Mouse (Mus musculus) lung, postnatal 14 days (tissue): ENCODE data around the gene R3hdm2.
A peak's percentile ranks its signal among the peaks of the same experiment; 100 is the strongest.

Experiments used
- DNase-seq: peaks from one replicate; pipeline ENCODE4 v3.0.0; 2021

Gene R3hdm2

DNA sequence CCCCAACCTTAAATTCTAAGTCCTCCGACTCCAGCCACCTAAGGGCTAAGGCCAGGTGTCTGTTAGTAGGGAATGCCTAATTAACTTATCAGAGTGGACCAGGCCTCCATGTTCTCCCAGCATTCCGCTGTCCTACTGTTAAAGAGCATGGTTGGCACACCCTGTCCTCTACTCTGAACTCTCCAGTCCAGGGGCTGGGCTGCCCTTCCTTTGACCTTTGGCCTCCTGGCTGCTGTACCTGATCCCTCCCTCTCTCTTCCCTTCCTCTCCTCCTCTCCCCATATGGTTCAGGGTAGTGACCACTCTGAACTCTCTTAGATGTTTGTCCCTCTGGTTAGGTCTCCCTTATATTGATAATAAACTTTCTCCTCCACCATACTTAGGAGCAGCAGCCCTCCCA, 45.7 kb downstream of the R3hdm2 start:
- no peak for DNase-seq

DNA sequence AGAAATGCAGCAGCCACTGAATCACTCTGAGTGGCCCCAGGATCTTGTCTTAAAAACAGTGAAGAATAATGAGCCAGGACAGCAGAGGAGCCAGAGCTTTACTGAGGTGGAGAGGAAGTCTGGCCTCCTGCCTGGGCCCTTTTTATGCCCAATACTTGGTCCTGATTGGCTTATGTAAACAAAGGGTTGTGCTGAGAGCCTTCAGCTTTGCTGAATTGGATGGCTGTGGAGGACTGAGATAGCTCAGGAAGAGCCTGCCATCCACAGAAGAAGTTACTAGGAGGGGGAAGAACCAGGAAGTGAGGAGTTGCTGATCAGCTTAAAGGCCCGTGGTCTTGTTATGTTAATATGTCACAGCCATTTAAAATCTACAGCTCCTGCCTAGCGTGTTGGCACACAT, 46.5 kb downstream of the R3hdm2 start:
- DNase-seq, result peak; percentile 48

DNA sequence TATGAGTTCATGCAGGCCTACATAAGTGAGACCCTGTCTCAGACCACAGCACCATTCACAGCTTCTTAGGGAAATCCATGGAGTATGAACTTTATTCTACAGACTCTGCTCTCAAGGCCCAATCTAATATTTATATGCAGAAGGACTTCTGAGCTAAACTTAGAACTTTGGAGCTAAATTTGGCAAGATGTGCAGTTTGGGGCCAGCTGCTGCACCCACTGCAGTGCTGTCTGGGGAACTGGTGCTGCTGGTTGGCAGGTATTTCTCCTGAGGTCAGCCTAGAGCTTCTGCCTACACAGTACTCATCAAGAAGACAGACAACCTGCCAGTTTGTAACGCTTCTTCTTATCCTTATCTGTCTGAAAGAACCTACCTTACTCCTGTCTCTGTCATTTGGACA, 47.0 kb downstream of the R3hdm2 start:
- DNase-seq, result no peak

DNA sequence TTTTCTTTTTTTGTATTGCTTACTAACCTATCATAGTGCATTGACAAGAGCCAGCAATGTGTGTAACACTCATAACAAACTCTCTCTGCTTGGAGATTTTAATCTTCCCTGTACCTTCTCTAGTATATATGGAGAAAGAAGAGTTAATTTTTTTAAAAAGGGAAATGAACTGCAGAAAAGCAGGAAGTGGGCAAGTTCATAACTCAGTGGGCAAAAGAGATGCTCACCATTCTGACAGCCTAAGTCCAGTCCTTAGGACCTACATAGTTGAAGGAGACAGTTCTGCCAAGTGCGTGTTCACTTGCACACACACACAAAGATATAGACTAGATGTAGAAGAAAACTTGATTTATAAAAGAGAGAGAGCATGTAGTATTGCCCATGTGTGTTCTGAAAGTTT, 47.9 kb downstream of the R3hdm2 start:
- DNase-seq, result no peak

DNA sequence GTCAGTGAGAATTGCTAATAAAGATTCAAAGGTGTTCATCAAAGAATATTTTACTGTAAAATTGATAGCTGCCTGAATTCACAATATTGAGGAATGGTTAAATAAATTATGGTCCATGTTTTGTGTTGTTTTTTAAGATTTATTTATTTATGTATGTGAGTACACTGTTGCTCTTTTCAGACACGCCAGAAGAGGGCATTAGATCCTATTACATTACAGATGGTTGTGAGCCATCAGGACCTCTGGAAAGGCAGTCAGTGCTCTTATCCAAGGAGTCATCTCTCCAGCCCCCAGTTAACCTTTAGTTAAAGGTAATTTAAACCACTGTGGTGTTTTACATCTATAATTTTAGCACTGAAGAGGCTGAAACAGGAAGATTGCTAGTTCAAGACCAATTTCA, 49.4 kb downstream of the R3hdm2 start:
- DNase-seq, result no peak

DNA sequence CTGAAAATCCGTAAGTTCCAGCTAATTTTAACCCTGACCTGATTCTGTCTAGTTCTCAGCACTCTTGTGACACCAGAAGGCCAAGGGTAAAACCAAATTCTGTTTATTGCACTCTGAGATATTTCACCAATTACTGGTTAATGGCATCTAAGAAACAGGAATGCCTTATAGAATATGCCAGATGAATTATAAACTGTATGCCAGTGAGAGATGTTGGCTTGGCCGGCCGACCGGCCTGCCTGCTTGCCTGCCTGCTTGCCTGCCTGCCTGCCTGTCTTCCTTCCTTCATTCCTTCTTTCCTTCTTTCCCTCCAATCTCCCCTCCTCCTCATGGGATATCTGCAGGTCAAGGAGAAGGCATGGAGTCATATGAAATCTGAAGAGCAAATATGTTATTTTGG, 52.3 kb downstream of the R3hdm2 start:
- DNase-seq, result no peak

DNA sequence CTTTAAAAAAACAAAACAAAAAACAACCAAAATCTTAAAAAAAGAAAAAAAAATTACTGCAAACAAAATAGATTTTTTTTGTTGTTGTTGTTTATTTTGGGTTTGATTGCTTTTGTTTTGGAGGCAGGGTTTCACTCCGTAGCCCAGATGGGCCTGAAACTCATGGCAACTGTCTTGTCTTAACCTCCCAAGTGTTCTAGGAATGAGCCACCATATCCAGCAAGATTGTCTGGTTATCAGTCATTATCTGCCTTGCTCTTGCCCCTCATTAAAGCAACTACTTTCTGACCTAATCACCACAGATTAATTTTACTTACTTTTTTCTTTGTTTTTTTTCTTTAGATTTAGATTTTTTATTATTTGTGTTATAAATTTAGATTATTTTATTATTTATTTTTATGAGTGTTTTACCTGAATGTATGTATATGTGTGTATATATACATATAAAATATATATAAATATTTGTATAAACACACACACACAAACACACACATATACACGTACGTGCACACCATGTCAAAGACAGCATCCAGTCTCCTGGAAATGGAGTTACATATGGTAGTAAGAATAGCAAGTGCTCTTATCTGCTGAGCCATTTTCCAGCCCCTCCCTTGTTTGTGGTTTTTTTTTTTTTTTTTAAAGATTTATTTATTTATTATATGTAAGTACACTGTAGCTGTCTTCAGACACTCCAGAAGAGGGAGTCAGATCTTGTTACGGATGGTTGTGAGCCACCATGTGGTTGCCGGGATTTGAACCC, 57.4 kb downstream of the R3hdm2 start:
- DNase-seq, result no peak

DNA sequence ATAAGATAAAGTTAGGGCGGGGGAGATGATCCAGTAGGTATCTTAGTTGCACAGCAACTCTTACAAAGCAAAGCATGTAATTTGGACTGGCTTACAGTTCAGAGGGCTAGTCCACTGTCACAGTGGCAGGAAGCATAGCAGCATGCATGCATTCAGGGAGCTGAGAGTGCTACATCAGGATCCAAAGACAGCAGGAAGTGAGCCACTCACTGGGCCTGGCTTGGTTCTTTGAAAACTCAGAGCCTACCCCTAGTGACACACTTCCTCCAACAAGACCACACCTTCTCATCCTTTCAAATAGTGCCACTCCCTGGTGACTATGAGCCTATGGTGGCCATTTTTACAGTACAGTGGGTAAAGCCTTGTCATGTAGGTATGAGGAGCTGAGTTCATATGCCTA, 73.6 kb downstream of the R3hdm2 start:
- no peak for DNase-seq

DNA sequence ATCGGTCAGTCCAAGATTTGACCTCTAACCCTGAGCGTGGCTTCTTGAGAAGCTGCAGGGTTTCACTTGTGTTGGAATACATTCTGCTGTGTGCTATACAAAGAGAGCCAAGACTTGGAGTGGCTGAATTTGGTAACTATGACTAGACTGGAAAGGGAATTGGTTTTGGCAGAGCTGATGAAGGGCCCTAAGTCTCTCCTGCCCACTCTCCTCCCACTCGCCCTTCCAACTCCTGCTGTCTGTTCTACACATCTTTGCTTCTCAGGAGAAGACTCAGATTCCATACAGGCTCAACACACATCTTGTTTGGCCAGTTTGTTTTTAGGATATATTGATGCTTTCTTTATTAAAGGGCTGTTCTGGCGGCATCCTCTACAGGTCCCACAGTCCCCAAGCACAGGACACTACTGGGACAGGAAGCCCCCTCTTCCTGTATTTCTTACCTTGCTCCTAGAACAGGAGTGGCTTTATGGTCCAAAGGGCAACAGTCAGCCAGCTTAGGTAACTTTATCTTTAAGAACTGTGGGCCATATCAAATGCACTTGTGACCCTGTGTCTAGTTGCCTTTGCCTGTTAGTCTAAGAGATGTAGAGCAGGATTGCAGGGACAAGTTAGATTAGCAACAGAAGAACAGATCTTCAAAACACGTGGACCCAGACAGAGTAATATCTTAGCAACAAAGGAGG, 82.4 kb downstream of the R3hdm2 start:
- no peak for DNase-seq

DNA sequence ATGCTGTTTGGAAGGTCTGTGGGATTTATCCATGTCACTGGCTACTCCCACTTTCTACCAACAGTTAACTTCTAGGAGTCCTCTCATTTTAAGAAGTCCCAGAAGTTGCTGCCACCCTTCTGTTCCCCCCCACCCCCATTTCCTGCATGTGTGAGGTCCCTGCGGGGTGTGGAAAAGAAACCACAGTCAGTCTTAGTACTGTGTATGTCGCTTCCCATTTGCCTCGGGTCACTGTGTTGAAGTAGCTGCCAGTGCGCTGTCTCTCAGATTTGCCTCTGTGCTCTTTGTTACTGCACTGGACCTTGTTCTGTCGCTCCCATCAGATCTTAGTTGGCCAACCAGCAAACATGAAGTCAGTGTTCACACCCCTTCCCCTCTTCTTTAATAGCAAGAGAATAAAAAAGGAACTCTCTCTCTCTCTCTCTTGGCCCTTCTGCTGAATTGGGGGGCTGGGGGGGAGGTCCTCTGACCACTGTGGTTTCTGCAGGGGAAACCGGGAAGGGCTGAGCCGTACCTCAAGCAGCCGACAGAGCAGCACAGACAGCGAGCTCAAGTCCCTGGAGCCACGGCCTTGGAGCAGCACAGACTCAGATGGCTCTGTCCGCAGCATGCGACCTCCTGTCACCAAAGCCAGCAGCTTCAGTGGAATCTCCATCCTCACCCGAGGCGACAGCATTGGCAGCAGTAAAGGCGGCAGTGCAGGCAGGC, 91.3 kb downstream of the R3hdm2 start:
- no peak for DNase-seq

DNA sequence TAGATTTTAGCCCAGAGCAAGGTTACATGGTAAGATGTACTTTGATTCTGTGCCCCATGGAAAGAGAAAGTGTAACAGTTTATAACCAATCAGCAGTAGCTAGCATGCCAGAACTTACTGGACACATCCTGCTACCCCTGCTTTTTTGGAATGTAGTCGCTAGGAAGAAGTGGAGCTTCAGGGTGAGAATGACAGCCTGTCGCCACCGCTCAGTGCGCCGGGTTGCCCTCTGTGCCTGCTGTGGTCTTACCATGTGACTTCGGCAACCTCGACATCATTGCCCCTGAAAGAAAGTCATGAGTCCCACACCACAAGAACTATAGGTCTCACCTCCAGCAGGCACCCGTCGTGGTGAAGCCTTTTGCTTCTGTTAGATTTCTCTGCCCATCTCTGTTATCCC, 92.6 kb downstream of the R3hdm2 start:
- DNase-seq, result no peak

DNA sequence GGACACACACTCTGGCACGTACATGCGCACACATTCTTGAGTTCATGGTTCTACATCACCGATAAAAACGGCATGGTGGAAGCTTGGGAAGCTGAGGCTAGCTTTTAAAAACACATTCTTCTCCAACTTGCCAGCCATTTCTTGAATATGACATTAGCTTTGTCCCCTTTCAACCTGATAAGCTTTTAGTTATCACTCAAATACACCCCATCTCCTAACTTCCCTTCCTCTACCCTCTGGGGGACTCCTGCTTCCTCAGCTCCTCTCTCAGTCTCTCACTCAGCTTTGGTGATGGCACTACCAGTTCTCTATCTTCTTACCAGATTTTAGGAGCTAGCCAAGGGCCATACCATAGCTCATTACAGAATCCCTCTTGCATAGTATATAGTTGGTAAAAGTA, 95.0 kb downstream of the R3hdm2 start:
- DNase-seq, result no peak

DNA sequence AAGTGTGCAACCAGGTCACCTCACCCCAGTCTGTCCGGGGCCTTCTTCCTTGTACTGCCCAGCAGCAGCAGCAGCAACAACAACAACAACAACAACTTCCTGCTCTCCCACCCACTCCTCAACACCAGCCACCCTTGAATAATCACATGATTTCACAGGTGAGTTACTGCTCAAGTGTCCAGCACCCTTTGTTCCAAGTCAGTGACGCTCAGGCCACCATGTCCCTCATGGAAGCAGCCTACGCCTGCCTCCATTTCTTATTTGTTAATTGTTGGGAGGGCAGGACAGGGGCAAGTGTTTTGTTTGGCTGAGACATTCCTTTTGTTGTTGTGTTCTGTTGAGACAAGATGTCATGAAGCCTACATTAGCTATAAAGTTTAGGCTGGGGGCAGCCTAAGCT, 96.4 kb downstream of the R3hdm2 start:
- no peak for DNase-seq

DNA sequence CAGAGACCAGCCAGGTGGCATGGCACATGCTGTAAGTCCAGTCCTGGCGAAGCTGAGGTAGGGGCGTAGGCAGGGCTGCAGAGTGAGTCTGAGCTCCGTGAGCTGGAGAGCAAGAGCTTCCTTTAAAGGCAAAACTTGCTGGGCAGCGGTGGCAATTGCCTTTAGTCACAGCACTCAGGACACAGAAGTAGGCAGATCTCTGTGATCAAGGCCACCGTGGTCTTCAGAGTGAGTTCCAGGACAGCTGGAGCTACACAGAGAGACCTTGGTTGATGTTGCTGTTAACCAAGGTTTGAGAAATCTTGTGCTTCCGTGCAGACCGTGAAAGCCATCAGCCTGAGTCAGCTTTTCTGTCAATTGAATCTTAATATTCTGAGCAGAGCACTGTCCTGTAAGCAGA, 97.2 kb downstream of the R3hdm2 start:
- DNase-seq, result no peak

DNA sequence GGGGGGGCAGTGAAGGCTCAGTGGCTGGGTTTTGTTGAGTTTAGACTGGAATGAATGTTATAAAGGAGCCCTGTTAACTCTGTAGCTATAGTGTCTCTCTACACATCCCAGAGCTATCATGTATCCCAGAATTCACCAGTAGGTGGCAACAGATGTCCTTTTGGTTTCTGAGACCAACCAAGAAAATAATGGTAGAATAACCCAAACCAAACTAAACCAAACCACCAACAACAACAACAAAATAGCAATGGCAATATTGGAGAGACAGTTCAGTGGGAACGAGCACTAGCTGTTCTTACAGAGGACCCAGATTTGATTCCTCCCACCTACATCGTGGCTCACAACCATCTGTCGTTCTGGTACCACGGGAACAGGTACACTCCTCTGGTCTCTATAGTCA, 99.0 kb downstream of the R3hdm2 start:
- peak; percentile 27 for DNase-seq

DNA sequence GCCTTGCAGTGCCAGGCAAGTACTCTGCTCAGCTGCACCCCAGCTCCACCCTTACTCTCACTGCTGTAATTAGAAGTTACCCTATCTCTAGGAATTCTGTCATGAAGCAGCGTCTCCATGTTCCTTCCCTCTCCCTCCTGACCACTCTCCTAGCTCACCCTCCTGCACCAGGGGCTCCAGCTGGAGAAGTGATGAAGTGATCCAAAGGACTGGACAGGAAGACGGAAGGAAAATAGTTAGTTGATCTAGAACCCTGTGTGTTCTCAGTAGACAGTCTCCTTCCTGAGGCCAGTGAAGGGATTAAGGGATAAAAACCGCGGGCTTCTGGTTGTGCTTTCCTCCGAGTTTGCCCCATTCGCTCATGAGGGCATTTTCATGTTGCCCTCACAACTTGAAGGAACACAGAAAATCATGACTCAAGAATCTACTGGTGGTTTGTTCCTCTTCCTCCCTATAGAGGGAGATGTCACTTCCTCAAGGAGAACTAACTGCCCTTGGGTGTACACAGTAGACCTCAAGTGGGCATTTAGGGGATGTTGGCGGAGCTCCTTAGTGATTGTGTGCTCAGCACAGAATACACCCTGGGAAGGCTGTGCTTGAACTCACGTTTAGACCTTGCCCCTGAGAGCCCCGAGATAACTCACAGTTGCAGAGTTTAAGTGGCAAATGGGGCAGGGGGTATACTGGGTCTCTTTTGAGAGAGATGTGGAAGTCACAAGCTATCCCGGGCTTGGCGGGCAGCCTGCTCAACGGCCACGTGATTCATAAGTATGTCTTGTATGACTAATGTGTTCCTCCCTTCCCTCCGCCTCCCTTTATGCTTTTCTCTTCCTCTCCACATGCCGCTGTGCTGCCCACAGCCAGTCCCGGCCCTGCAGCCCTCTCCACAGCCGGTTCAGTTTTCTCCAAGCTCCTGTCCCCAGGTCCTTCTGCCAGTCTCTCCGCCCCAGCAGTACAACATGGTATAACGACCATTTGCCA, 101.0 kb downstream of the R3hdm2 start:
- DNase-seq, result peak; percentile 55

DNA sequence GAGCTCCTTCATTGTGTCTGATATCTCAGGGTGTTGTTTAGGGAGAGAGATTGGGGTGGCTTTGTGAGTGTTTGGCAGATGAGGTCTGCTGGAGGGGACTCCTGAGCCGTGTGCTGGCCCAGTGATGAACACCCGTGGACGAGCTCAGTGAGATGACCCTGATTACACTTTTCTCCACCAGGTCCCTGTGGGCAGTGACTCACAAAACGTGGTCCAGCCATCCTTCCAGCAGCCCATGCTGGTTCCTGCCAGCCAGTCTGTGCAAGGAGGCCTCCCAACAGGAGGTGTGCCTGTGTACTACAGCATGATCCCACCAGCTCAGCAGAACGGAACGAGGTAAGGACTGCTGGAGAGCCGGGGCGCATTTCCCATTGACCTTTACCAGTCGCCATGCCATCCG, 105.1 kb downstream of the R3hdm2 start:
- no peak for DNase-seq

DNA sequence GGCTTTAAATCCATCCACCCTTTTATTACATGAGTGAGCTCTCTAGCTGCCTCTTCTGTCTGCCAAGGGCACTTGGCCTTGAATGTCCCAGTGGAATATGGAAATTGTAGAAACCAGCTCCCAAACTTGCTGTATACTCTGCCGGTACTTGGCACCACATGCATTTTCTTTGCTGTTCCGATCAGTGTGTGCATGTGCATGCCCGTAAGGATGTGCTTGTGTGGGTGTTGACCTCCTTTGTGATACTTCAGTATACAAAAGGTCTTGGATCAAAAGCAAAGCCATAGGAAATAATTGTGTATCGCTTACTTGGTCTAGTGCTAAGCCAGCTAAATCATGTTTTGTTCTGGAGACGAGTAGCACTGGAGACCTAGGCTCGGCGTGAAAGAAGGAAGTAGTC, 108.7 kb downstream of the R3hdm2 start:
- DNase-seq, result no peak

DNA sequence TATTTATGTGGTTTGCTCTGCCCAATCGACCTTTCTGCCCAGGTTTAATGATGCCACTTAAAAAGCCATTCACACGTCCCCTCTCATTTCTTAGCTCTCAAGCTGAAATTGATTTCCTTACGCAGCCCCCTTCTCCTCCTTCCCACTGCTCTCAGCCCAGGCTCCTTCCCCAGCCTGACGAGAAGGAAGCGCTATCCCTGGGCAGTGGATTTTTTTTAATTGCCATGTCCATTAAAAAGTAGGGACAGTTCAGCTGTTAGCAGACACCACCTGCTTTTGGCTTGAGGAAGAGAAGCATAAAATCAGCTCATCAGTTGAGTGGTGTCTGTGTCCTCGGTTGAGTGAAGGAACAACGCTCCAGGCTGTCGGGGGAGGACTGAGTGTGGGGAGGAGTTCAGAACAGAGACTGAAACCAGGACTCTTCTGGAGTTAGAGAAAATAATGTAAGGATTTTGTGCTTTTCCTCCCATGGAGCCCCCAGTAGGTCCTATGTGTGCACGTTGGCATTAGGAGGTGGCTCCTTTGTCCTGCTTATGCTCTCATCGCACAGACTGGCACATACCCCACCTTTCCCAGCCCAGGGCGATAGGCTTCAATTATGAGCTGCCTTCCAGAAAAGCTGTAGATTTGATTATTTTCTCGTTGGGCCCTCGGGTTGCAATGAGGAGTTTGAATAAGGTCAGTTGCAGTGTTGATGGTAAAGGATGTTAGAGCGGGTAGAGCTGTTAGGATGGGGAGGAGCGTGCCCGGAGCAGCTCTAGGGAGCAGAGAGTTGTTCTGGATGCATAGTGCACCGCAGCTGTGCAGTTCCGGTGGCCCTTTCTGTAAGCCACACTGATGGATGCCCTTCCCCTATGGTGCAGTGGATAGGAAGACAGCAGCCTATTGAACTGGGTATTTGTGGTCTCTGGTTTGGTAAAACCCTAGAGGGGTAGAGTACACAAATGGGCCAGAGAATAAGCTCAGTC, 110.3 kb downstream of the R3hdm2 start:
- DNase-seq, result no peak

DNA sequence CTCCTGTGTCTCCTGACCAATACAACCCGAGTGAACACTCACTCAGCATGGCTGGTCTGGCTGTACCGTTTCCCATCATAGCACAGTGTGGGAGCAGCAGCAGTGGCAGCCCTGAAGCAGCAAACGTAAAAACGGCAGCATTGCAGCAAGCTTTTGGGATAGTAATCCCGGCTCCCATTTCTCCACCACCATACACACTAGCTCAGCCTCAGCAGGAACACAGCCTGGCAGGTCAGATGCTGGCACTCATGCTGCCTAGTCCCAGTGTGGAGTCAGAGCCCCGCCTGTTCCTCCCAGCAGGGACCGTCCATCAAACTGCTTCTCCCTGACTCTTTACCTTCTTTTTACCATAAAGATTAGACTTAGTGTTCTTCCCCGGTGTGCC, 111.0 kb downstream of the R3hdm2 start:
- DNase-seq, result no peak

DNA sequence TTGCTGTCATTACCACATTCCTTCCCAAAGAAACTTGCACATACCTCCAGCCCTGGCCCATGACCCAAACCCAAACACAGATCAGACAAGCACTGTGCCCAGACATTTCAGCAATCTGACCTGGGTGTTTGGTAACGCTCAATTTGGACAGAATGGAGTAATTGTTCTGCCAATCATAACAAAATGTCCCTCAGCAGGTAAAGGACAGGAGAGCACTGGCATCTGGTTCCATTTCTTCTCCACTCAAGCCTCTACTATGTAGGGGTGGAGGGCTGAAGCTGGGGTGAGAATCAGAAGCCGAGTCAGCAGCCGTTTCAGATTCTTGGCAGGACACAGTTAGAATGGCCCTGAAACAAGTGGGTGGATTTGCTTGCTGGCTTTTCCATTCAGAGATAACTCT, 112.0 kb downstream of the R3hdm2 start:
- no peak for DNase-seq

DNA sequence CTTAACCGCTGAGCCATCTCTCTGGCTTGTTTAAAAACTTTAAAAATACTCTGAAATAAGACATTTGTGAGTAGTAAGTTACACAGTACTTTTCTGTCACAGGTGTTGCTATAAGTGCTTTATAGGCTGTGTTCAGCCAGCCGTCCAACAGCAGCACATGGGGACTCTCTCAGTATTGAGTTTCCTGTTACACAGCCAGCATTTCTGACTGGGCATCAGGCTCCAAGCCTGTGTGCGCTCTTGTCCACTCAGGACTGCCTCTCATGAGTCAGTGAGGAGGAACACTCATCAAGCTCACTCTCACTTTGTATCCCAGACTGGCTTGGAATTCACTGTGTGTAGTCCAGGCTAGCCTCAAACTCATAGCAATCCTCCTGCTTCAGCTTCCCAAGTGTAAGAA, 116.0 kb downstream of the R3hdm2 start:
- no peak for DNase-seq
